Mouse (Mus musculus): ENCODE measurements at regions not wholly inside any gene's neighbourhood (a gene's known extent, or its start where the extent isn't known, plus 50 kb on each side); places are given as distances from the start of the nearest gene placed in this dataset.

DNA sequence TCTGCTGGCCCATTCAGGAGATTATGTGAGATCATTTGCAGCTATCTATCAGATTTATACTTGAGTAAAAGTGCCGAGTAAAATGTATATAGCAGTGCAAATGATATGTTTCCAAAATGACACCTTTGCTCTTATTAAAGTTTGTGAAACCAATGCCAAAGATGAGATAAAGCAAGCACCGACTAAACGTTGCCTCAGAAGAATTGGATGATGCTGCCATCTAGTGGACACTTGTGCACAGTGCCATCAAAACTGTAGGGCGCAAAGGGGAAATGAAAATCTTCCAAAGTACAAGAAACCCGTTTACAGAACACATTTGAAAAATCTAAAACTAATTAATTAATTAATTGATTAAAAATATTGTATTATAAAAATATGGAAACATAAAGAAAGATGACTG, 127.2 kb downstream of the Atxn7l3b start:
- no peak for TF ChIP-seq MAFK (IDR thresholded peaks at IDR 0.05; ENCODE audit: insufficient read depth, low read depth, low read length)
- peak; percentile 87 for TF ChIP-seq ZC3H11A (IDR thresholded peaks at IDR 0.05; ENCODE audit: borderline replicate concordance, low read depth, low read length)
- no peak for TF ChIP-seq ZNF384 (IDR thresholded peaks at IDR 0.05; ENCODE audit: low read depth, low read length)
- TF ChIP-seq CHD2 (IDR thresholded peaks at IDR 0.05; ENCODE audit: low read depth, low read length) = no peak
- no peak for TF ChIP-seq HCFC1 (IDR thresholded peaks at IDR 0.05; ENCODE audit: borderline replicate concordance, insufficient read depth, low read length)

Data from ES-E14 (cell line).